Mouse (Mus musculus): ENCODE measurements around the gene Nos1ap. TPM values are rescaled to one million over a fixed set of nuclear protein-coding genes. Genes with fewer than 3 reads are reported as not detected.
A peak's percentile ranks its signal among the peaks of the same experiment; 100 is the strongest.

Gene Nos1ap
- polyA plus RNA-seq, 1 experiment from 2014 or later, result 16.3 TPM

GRCm38 (mm10) chr1:170294786-170295570, 294.7 kb downstream of the Nos1ap start:
- Histone ChIP-seq H3K4me1 (replicated peaks; ENCODE audit: insufficient read depth, low read length) (no peaks in the 10 kb centered on the region), H3K36me3 (ENCODE audit: insufficient read depth, low read length) (no peaks in the 10 kb centered on the region), H3K27ac (no peak overlapping the region), H3K9me3 (replicated peaks; ENCODE audit: low read length) (no peaks in the 10 kb centered on the region), H3K4me2 (ENCODE audit: low read length) (no peak overlapping the region), H3K27me3 (ENCODE audit: insufficient read depth, low read length) (no peaks in the 10 kb centered on the region), H3K9ac (ENCODE audit: low read depth, low read length) (no peak overlapping the region), H3K4me3 (replicated peaks; ENCODE audit: low read depth, low read length) (no peak overlapping the region)
- 82% methylated on average over 15 of the region's 15 CpGs for WGBS
- ATAC-seq (replicated peaks; ENCODE audit: low FRiP score, low read depth) (no peak), DNase-seq (ENCODE audit: low spot score) (no peak)
- no peak for TF ChIP-seq CTCF (IDR thresholded peaks at IDR 0.05; ENCODE audit: low read depth)

- Histone ChIP-seq H3K4me1 (replicated peaks; ENCODE audit: insufficient read depth, low read length) (no peaks in the 10 kb centered on the region), H3K4me2 (ENCODE audit: low read length) (no peak overlapping the region), H3K9me3 (replicated peaks; ENCODE audit: low read length) (no peaks in the 10 kb centered on the region), H3K36me3 (ENCODE audit: insufficient read depth, low read length) (no peaks in the 10 kb centered on the region), H3K27ac (no peak overlapping the region), H3K9ac (ENCODE audit: low read depth, low read length) (no peak overlapping the region), H3K4me3 (replicated peaks; ENCODE audit: low read depth, low read length) (no peak overlapping the region), H3K27me3 (ENCODE audit: insufficient read depth, low read length) (no peaks in the 10 kb centered on the region)
- WGBS, result 82% methylated on average over 5 of the region's 5 CpGs
- no peak for DNase-seq (ENCODE audit: low spot score)
- no peak for TF ChIP-seq CTCF (IDR thresholded peaks at IDR 0.05; ENCODE audit: low read depth)
- ATAC-seq (replicated peaks; ENCODE audit: low FRiP score, low read depth), result no peak; the same call in 1 of the 2 replicates
These were observed 296.4 kb downstream of the Nos1ap start for GRCm38 (mm10) chr1:170293257-170293656.

GRCm38 (mm10) chr1:170292239-170292951, 297.3 kb downstream of the Nos1ap start:
- WGBS, result 37% methylated on average over 9 of the region's 9 CpGs
- DNase-seq (ENCODE audit: low spot score), result peak; percentile 92
- peak; percentile 98 for TF ChIP-seq CTCF (IDR thresholded peaks at IDR 0.05; ENCODE audit: low read depth)
- no peak overlapping the region for H3K9ac ChIP-seq (ENCODE audit: low read depth, low read length)
- H3K36me3 ChIP-seq (ENCODE audit: insufficient read depth, low read length), result no peaks in the 10 kb centered on the region
- no peaks in the 10 kb centered on the region for H3K9me3 ChIP-seq (replicated peaks; ENCODE audit: low read length)
- H3K27ac ChIP-seq, result no peak overlapping the region
- no peaks in the 10 kb centered on the region for H3K4me1 ChIP-seq (replicated peaks; ENCODE audit: insufficient read depth, low read length)
- H3K4me2 ChIP-seq (ENCODE audit: low read length), result no peak overlapping the region
- no peak overlapping the region for H3K4me3 ChIP-seq (replicated peaks; ENCODE audit: low read depth, low read length)
- H3K27me3 ChIP-seq (ENCODE audit: insufficient read depth, low read length), result no peaks in the 10 kb centered on the region
- no peak for ATAC-seq (replicated peaks; ENCODE audit: low FRiP score, low read depth)

GRCm38 (mm10) chr1:170282415-170283129, 307.1 kb downstream of the Nos1ap start:
- no peak for DNase-seq (ENCODE audit: low spot score)
- no peak overlapping the region for H3K9ac ChIP-seq (ENCODE audit: low read depth, low read length)
- no peaks in the 10 kb centered on the region for H3K27me3 ChIP-seq (ENCODE audit: insufficient read depth, low read length)
- H3K4me2 ChIP-seq (ENCODE audit: low read length), result no peak overlapping the region
- H3K27ac ChIP-seq, result no peak overlapping the region
- ATAC-seq (replicated peaks; ENCODE audit: low FRiP score, low read depth), result no peak
- H3K9me3 ChIP-seq (replicated peaks; ENCODE audit: low read length), result no peaks in the 10 kb centered on the region
- no peak for TF ChIP-seq CTCF (IDR thresholded peaks at IDR 0.05; ENCODE audit: low read depth)
- WGBS, result 67% methylated on average over 4 of the region's 4 CpGs
- H3K4me3 ChIP-seq (replicated peaks; ENCODE audit: low read depth, low read length), result no peak overlapping the region
- H3K4me1 ChIP-seq (replicated peaks; ENCODE audit: insufficient read depth, low read length), result no peaks in the 10 kb centered on the region
- H3K36me3 ChIP-seq (ENCODE audit: insufficient read depth, low read length), result no peaks in the 10 kb centered on the region

GRCm38 (mm10) chr1:170277016-170277415, 312.6 kb downstream of the Nos1ap start, which contains the start of gene Sh2d1b1:
TSS of gene Sh2d1b1 (plus strand) at chr1:170277320.
- ATAC-seq (replicated peaks; ENCODE audit: low FRiP score, low read depth), result no peak
- WGBS, result 72% methylated on average over 2 of the region's 3 CpGs
- no peaks in the 10 kb centered on the region for H3K9me3 ChIP-seq (replicated peaks; ENCODE audit: low read length)
- no peaks in the 10 kb centered on the region for H3K27me3 ChIP-seq (ENCODE audit: insufficient read depth, low read length)
- no peaks in the 10 kb centered on the region for H3K36me3 ChIP-seq (ENCODE audit: insufficient read depth, low read length)
- H3K4me1 ChIP-seq (replicated peaks; ENCODE audit: insufficient read depth, low read length), result no peaks in the 10 kb centered on the region
- no peak for DNase-seq (ENCODE audit: low spot score)
- TF ChIP-seq CTCF (IDR thresholded peaks at IDR 0.05; ENCODE audit: low read depth), result no peak
- no peak within 1 kb of the TSS for H3K4me3 ChIP-seq (replicated peaks; ENCODE audit: low read depth, low read length)
- no peak within 1 kb of the TSS for H3K27ac ChIP-seq
- no peak within 1 kb of the TSS for H3K9ac ChIP-seq (ENCODE audit: low read depth, low read length)
- H3K4me2 ChIP-seq (ENCODE audit: low read length), result no peak within 1 kb of the TSS

- no peak for TF ChIP-seq CTCF (IDR thresholded peaks at IDR 0.05; ENCODE audit: low read depth)
- DNase-seq (ENCODE audit: low spot score), result no peak
- ATAC-seq (replicated peaks; ENCODE audit: low FRiP score, low read depth), result no peak
- H3K27me3 ChIP-seq (ENCODE audit: insufficient read depth, low read length), result no peaks in the 10 kb centered on the region
- H3K27ac ChIP-seq, result no peak overlapping the region
- H3K9ac ChIP-seq (ENCODE audit: low read depth, low read length), result no peak overlapping the region
- no peaks in the 10 kb centered on the region for H3K36me3 ChIP-seq (ENCODE audit: insufficient read depth, low read length)
- H3K4me2 ChIP-seq (ENCODE audit: low read length), result no peak overlapping the region
- H3K4me1 ChIP-seq (replicated peaks; ENCODE audit: insufficient read depth, low read length), result no peaks in the 10 kb centered on the region
- H3K4me3 ChIP-seq (replicated peaks; ENCODE audit: low read depth, low read length), result no peak overlapping the region
- H3K9me3 ChIP-seq (replicated peaks; ENCODE audit: low read length), result no peaks in the 10 kb centered on the region
These were observed 316.4 kb downstream of the Nos1ap start for GRCm38 (mm10) chr1:170273252-170273651.
